Mouse (Mus musculus) liver, embryonic 14.5 days (tissue): ENCODE results near the gene Dtx1. TPM values are rescaled to one million over a fixed set of nuclear protein-coding genes. Genes with fewer than 3 reads are reported as not detected.

Experiments
- ATAC-seq: fragments of 200-750 bp; cut with Nextera tagmentation; 2 replicates; pipeline ENCODE4 v1.8.0; 2017; ENCODE audit warnings: moderate number of reproducible peaks, mild to moderate bottlenecking, moderate library complexity; ENCODE audit not compliant: insufficient read depth
- DNase-seq, 3 experiments: peaks; one replicate each; pipeline ENCODE4 v3.0.0-alpha.2; 2012 to 2013; ENCODE audit warnings: low read depth in 3 of 3, low spot score in 3 of 3
- H3K27ac ChIP-seq: fragments of 300-500 bp; sonication (generic); 2 replicates; pipeline ENCODE4 v1.5.1; 2014; ENCODE audit warnings: moderate library complexity, mild to moderate bottlenecking, control low read depth, inconsistent platforms
- H3K27me3 ChIP-seq: fragments of 300-500 bp; sonication (generic); 2 replicates; pipeline ENCODE4 v1.6.1; 2014; ENCODE audit warnings: mild to moderate bottlenecking, low read length, moderate library complexity; ENCODE audit not compliant: control insufficient read depth, insufficient read depth
- H3K36me3 ChIP-seq: fragments of 300-500 bp; sonication (generic); replicated peaks from 2 replicates; pipeline ENCODE4 v1.6.1; 2014; ENCODE audit warnings: low read depth; ENCODE audit not compliant: control insufficient read depth, insufficient read depth
- H3K4me1 ChIP-seq, 2 experiments: fragments of 200-500 bp in 1 of 2; fragments of 300-500 bp in 1 of 2; sonication (generic) in 1 of 2; replicated peaks; 2 replicates each; pipeline ENCODE4 v1.6.1; 2012 to 2014; ENCODE audit warnings: antibody characterized with exemption in 1 of 2, inconsistent platforms in 1 of 2, low read length in 1 of 2; ENCODE audit not compliant: control insufficient read depth in 2 of 2, insufficient read depth in 2 of 2
- H3K4me2 ChIP-seq: fragments of 300-500 bp; sonication (generic); 2 replicates; pipeline ENCODE4 v1.6.1; 2014; ENCODE audit warnings: low read depth, mild to moderate bottlenecking, control low read depth, moderate library complexity
- H3K4me3 ChIP-seq, 2 experiments: fragments of 200-500 bp in 1 of 2; fragments of 300-500 bp in 1 of 2; sonication (generic) in 1 of 2; 2 replicates each; pipeline ENCODE4 v1.5.1; 2012 to 2014; ENCODE audit warnings: low read depth in 2 of 2, low read length in 2 of 2, mild to moderate bottlenecking in 2 of 2, control low read depth in 1 of 2, inconsistent platforms in 1 of 2, moderate library complexity in 1 of 2; ENCODE audit not compliant: insufficient read depth in 1 of 2
- H3K9ac ChIP-seq: fragments of 300-500 bp; sonication (generic); replicated peaks from 2 replicates; pipeline ENCODE4 v1.6.1; 2014; ENCODE audit warnings: mild to moderate bottlenecking, control low read depth, moderate library complexity
- H3K9me3 ChIP-seq: fragments of 300-500 bp; sonication (generic); 2 replicates; pipeline ENCODE4 v1.6.1; 2016; ENCODE audit warnings: low read length, mixed read lengths; ENCODE audit not compliant: control insufficient read depth
- CTCF ChIP-seq: IDR thresholded peaks from 2 replicates; pipeline ENCODE4 v1.5.1; 2016; ENCODE audit warnings: antibody characterized with exemption, low read depth, control low read depth
- EP300 ChIP-seq: IDR thresholded peaks from 2 replicates; pipeline ENCODE4 v1.6.1; 2016; ENCODE audit warnings: antibody characterized with exemption, low read depth
- WGBS: fragments of 180-500 bp; shearing (Covaris S2); extraction: QIAGEN DNeasy Blood & Tissue Kit; methylation state at CpG from one replicate; pipeline ENCODE4 v1.1.7; 2014; ENCODE audit not compliant: insufficient replicate concordance; 5-methylcytosine and 5-hydroxymethylcytosine counted together
- polyA plus RNA-seq, 2 experiments: library from polyadenylated mRNA; depleted of rRNA in 1 of 2; stranded (reverse) in 1 of 2; unstranded in 1 of 2; fragments of >200 nt; fragmentation: Nextera tagmentation in 1 of 2; extraction: Ambion mirVana in 1 of 2; gene quantifications; 2 replicates each; pipeline versions ENCODE4 v1.2.1 to v1.2.3; 2012 to 2014

The Dtx1 gene
- polyA plus RNA-seq, 2 experiments = 0.03 to 0.05 TPM

GRCm38 (mm10) chr5:120702421-120702820 is 9.3 kb downstream of the Dtx1 start:
- no peak overlapping the region for H3K4me3 ChIP-seq
- TF ChIP-seq EP300 (no peak), CTCF (no peak)
- DNase-seq = no peak
- ATAC-seq = no peak
- H3K9me3 ChIP-seq = no peaks in the 10 kb centered on the region
- no peak overlapping the region for H3K27ac ChIP-seq
- H3K4me1 ChIP-seq = no peaks in the 10 kb centered on the region
- no peak overlapping the region for H3K9ac ChIP-seq
- H3K27me3 ChIP-seq = no peaks in the 10 kb centered on the region
- H3K36me3 ChIP-seq = no peaks in the 10 kb centered on the region
- WGBS = 55% methylated on average over 4 of the region's 4 CpGs
- H3K4me2 ChIP-seq = no peak overlapping the region

DNA sequence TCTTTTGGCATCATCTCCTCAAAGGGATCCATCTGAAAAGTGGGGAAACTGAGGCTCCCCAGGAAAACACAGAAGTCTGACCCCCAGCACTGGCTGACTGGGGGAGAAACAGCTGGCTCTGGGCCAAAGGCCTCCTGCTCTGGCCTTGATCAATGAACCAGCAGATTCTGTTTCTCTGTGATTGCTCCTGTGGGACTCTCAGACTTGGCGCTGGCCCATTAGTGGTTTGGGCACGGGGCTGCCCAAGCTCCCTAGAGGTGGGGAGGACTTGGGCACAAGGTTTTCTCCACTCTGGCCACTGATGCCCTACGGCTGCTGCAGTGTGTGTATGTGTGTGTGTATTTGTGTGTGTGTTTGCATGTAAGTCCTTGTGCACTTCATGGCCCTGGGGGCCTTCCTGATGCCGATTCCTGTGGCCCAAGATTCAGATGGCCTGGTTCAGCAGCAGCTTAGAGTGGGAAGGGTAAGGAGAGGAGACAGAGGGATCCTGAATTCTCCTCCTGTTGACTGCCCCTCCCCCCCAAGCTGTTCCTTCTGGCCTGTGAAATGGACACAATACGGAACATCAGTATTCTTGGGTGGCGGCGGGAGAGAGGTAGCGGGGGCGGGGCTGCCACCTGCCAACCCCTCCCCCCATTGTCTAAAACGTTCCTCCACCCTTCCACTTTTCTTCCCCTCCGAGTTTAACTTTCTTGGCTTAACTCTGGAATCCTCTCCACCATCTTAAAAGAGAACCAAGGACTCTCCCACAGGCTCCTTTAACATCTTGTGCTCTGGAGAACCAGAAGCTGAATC is 10.5 kb downstream of the Dtx1 start:
- no peak overlapping the region for H3K27ac ChIP-seq
- TF ChIP-seq EP300 (no peak), CTCF (no peak)
- H3K4me2 ChIP-seq = no peak overlapping the region
- ATAC-seq (no peak), DNase-seq (no peak)
- WGBS = 50% methylated on average over 11 of the region's 11 CpGs
- no peak overlapping the region for H3K4me3 ChIP-seq
- H3K9ac ChIP-seq = no peak overlapping the region
- H3K9me3 ChIP-seq = no peaks in the 10 kb centered on the region
- peaks cover under 1% of the 10 kb centered on the region; the same call in 1 of the 2 replicates for H3K27me3 ChIP-seq
- no peaks in the 10 kb centered on the region for H3K4me1 ChIP-seq
- no peaks in the 10 kb centered on the region for H3K36me3 ChIP-seq

GRCm38 (mm10) chr5:120698801-120699391 is 12.8 kb downstream of the Dtx1 start:
- H3K4me3 ChIP-seq = no peak overlapping the region
- 57% methylated on average over 16 of the region's 16 CpGs for WGBS
- no peak overlapping the region for H3K4me2 ChIP-seq
- no peaks in the 10 kb centered on the region for H3K9me3 ChIP-seq
- H3K9ac ChIP-seq = no peak overlapping the region
- TF ChIP-seq CTCF (no peak), EP300 (no peak)
- no peaks in the 10 kb centered on the region for H3K36me3 ChIP-seq
- ATAC-seq (no peak), DNase-seq (no peak)
- no peak overlapping the region for H3K27ac ChIP-seq
- H3K27me3 ChIP-seq = peaks cover 23% of the 10 kb centered on the region
- H3K4me1 ChIP-seq = no peaks in the 10 kb centered on the region

GRCm38 (mm10) chr5:120698181-120698580 is 13.5 kb downstream of the Dtx1 start:
- 29% methylated on average over 3 of the region's 3 CpGs for WGBS
- Histone ChIP-seq H3K27ac (no peak overlapping the region), H3K27me3 (peaks cover 29% of the 10 kb centered on the region)

GRCm38 (mm10) chr5:120696865-120697264 is 14.9 kb downstream of the Dtx1 start:
- ATAC-seq = no peak
- no peak overlapping the region for H3K4me2 ChIP-seq
- no peak overlapping the region for H3K9ac ChIP-seq
- H3K4me1 ChIP-seq = no peaks in the 10 kb centered on the region
- no peak overlapping the region for H3K27ac ChIP-seq
- no peaks in the 10 kb centered on the region for H3K9me3 ChIP-seq
- WGBS = 43% methylated on average over 4 of the region's 4 CpGs
- no peaks in the 10 kb centered on the region for H3K36me3 ChIP-seq
- peaks cover 33% of the 10 kb centered on the region for H3K27me3 ChIP-seq
- no peak overlapping the region for H3K4me3 ChIP-seq
- DNase-seq = no peak
- no peak for TF ChIP-seq CTCF
- no peak for TF ChIP-seq EP300

More at GRCm38 (mm10) chr5:120698181-120698580, 13.5 kb downstream of the Dtx1 start:
- Histone ChIP-seq H3K4me3 (no peak overlapping the region), H3K4me1 (no peaks in the 10 kb centered on the region), H3K4me2 (no peak overlapping the region), H3K9me3 (no peaks in the 10 kb centered on the region), H3K9ac (no peak overlapping the region), H3K36me3 (no peaks in the 10 kb centered on the region)
- ATAC-seq (no peak), DNase-seq (no peak)
- no peak for TF ChIP-seq EP300
- TF ChIP-seq CTCF = no peak
